Mouse (Mus musculus) midbrain, postnatal 0 days (tissue): ENCODE data around the gene Cdr2l. TPM values are rescaled to one million over a fixed set of nuclear protein-coding genes. Genes with fewer than 3 reads are reported as not detected.
A peak's percentile ranks its signal among the peaks of the same experiment; 100 is the strongest.

Experiments used
- ATAC-seq: fragments of 200-750 bp; cut with Nextera tagmentation; 2 replicates; pipeline ENCODE4 v1.8.0; 2017; ENCODE audit warnings: moderate number of reproducible peaks, mild to moderate bottlenecking, moderate TSS enrichment, moderate library complexity; ENCODE audit not compliant: low FRiP score
- DNase-seq: peaks from one replicate; pipeline ENCODE4 v3.0.0-alpha.2; 2015; ENCODE audit warnings: low spot score
- H3K27ac ChIP-seq: fragments of 300-500 bp; sonication (generic); 2 replicates; pipeline ENCODE4 v1.5.1; 2014; ENCODE audit warnings: low read depth, mild to moderate bottlenecking, low read length, mixed read lengths
- H3K27me3 ChIP-seq: fragments of 300-500 bp; sonication (generic); 2 replicates; pipeline ENCODE4 v1.6.1; 2014; ENCODE audit warnings: low read length, control low read depth, mixed read lengths; ENCODE audit not compliant: insufficient read depth
- H3K36me3 ChIP-seq: fragments of 300-500 bp; sonication (generic); 2 replicates; pipeline ENCODE4 v1.6.1; 2014; ENCODE audit warnings: low read length, control low read depth, mixed read lengths; ENCODE audit not compliant: insufficient read depth
- H3K4me1 ChIP-seq: fragments of 300-500 bp; sonication (generic); 2 replicates; pipeline ENCODE4 v1.6.1; 2014; ENCODE audit warnings: mild to moderate bottlenecking, control low read depth, antibody characterized with exemption, low read length, mixed read lengths; ENCODE audit not compliant: insufficient read depth
- H3K4me2 ChIP-seq: fragments of 300-500 bp; sonication (generic); 2 replicates; pipeline ENCODE4 v1.6.1; 2014; ENCODE audit warnings: low read depth, mild to moderate bottlenecking, low read length, mixed read lengths; ENCODE audit not compliant: poor library complexity, severe bottlenecking
- H3K4me3 ChIP-seq: fragments of 300-500 bp; sonication (generic); 2 replicates; pipeline ENCODE4 v1.5.1; 2014; ENCODE audit warnings: low read depth, mild to moderate bottlenecking, low read length, moderate library complexity
- H3K9ac ChIP-seq: fragments of 300-500 bp; sonication (generic); replicated peaks from 2 replicates; pipeline ENCODE4 v1.6.1; 2014; ENCODE audit warnings: mild to moderate bottlenecking, low read length, moderate library complexity, mixed read lengths; ENCODE audit not compliant: poor library complexity, severe bottlenecking
- H3K9me3 ChIP-seq: fragments of 300-500 bp; sonication (generic); 2 replicates; pipeline ENCODE4 v1.6.1; 2016; ENCODE audit warnings: low read length, control low read depth
- CTCF ChIP-seq: IDR thresholded peaks from 2 replicates; pipeline ENCODE4 v1.5.1; 2016; ENCODE audit warnings: antibody characterized with exemption, mild to moderate bottlenecking
- WGBS: fragments of 180-500 bp; shearing (Covaris S2); extraction: QIAGEN DNeasy Blood & Tissue Kit; methylation state at CpG from one replicate; pipeline ENCODE4 v1.1.7; 2014; 5-methylcytosine and 5-hydroxymethylcytosine counted together
- polyA plus RNA-seq: library from polyadenylated mRNA; unstranded; fragments of >200 nt; fragmentation: Nextera tagmentation; extraction: Ambion mirVana; gene quantifications from 2 replicates; pipeline ENCODE4 v1.2.1, GENCODE M21; 2015
- total RNA-seq: library from RNA; depleted of rRNA; stranded (reverse); fragments of >200 nt; gene quantifications from 2 replicates; pipeline ENCODE4 v1.2.3, GENCODE M21; 2014

Cdr2l gene
- total and polyA plus RNA-seq, 2 experiments from 2014 or later = 17.2 to 68.8 TPM

- no peak for TF ChIP-seq CTCF
- WGBS = 81% methylated on average over 1 of the region's 1 CpGs
- Histone ChIP-seq H3K4me1 (0 out of 2 replicates have a peak, but pooled peaks cover 10% of the 10 kb centered on the region), H3K4me2 (no peak overlapping the region), H3K27me3 (no peaks in the 10 kb centered on the region), H3K4me3 (no peak overlapping the region), H3K9me3 (no peaks in the 10 kb centered on the region), H3K9ac (no peak overlapping the region), H3K36me3 (no peaks in the 10 kb centered on the region), H3K27ac (no peak overlapping the region)
- ATAC-seq = no peak
- no peak for DNase-seq
Observed at GRCm38 (mm10) chr11:115372015-115372414, 9.7 kb upstream of the Cdr2l start.

GRCm38 (mm10) chr11:115372737-115373136 lies 9.0 kb upstream of the Cdr2l start:
- 51% methylated on average over 2 of the region's 2 CpGs for WGBS
- 0 out of 2 replicates have a peak, but pooled peaks cover 10% of the 10 kb centered on the region for H3K4me1 ChIP-seq
- no peaks in the 10 kb centered on the region for H3K9me3 ChIP-seq
- no peak for ATAC-seq
- no peak overlapping the region for H3K27ac ChIP-seq
- H3K36me3 ChIP-seq = no peaks in the 10 kb centered on the region
- DNase-seq = no peak
- no peak overlapping the region for H3K9ac ChIP-seq
- peak; percentile 35; the same call in 1 of the 2 replicates for TF ChIP-seq CTCF
- no peak overlapping the region for H3K4me2 ChIP-seq
- H3K4me3 ChIP-seq = no peak overlapping the region
- H3K27me3 ChIP-seq = no peaks in the 10 kb centered on the region

GRCm38 (mm10) chr11:115373805-115374694 lies 7.7 kb upstream of the Cdr2l start:
- H3K9me3 ChIP-seq = no peaks in the 10 kb centered on the region
- H3K9ac ChIP-seq = peak overlapping the region; percentile 68
- peak overlapping the region; percentile 39 for H3K4me3 ChIP-seq
- peak overlapping the region; percentile 81 for H3K27ac ChIP-seq
- WGBS = 2% methylated on average over 30 of the region's 30 CpGs
- no peaks in the 10 kb centered on the region for H3K27me3 ChIP-seq
- peak overlapping the region; percentile 73 for H3K4me2 ChIP-seq
- H3K36me3 ChIP-seq = no peaks in the 10 kb centered on the region
- DNase-seq (peak; percentile 83), ATAC-seq (peak; percentile 79)
- TF ChIP-seq CTCF = no peak
- H3K4me1 ChIP-seq = 0 out of 2 replicates have a peak, but pooled peaks cover 10% of the 10 kb centered on the region

GRCm38 (mm10) chr11:115374695-115375425 lies 6.9 kb upstream of the Cdr2l start:
- Histone ChIP-seq H3K4me3 (peak overlapping the region; percentile 39), H3K27me3 (no peaks in the 10 kb centered on the region), H3K9me3 (no peaks in the 10 kb centered on the region), H3K4me1 (0 out of 2 replicates have a peak, but pooled peaks cover 10% of the 10 kb centered on the region), H3K36me3 (no peaks in the 10 kb centered on the region), H3K4me2 (peak overlapping the region; percentile 73), H3K9ac (peak overlapping the region; percentile 68; the same call in 1 of the 2 replicates), H3K27ac (peak overlapping the region; percentile 81)
- no peak for ATAC-seq
- no peak for TF ChIP-seq CTCF
- WGBS = 68% methylated on average over 12 of the region's 12 CpGs
- no peak for DNase-seq

GRCm38 (mm10) chr11:115376722-115377121 lies 5.0 kb upstream of the Cdr2l start:
- Histone ChIP-seq H3K4me2 (no peak overlapping the region), H3K4me1 (0 out of 2 replicates have a peak, but pooled peaks cover 10% of the 10 kb centered on the region), H3K27ac (no peak overlapping the region), H3K4me3 (no peak overlapping the region), H3K9me3 (no peaks in the 10 kb centered on the region), H3K36me3 (no peaks in the 10 kb centered on the region), H3K27me3 (no peaks in the 10 kb centered on the region), H3K9ac (no peak overlapping the region)
- no peak for TF ChIP-seq CTCF
- DNase-seq = no peak
- 73% methylated on average over 7 of the region's 7 CpGs for WGBS
- ATAC-seq = no peak
